13 mouse cellular contexts compared by ENCODE assay signal in the genomic region with DNA sequence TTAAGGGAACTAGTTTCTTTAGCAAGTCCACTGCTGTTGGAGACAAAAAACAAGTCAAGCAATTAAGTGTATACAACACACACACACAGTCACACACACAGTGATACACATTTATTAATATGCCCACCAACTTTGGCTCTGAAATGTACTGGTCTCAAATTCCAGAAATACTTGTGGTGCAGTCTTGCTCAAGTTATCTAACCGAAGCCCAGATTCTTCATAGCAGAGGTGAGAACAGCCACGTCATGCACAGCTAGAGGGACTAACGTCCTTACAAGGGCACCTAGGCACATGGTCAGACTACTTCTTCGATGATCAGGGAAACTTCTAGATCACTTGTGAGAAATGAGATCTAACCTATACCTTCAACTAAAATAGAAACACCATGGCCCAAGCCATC.
"Had no signal": no experiment of that assay in that cellular context is flagged by ENCODE, and none has a peak within 500 bp of the region (broad histone marks: within the 10 kb centered on the region; RNA-seq: fewer than 3 reads in every experiment).

No protein-coding gene starts in this region.

- H3K4me3 ChIP-seq: limb, embryonic 12.5 days; liver, embryonic 13.5 days; lung, embryonic 15.5 days; midbrain, embryonic 15.5 days; neural tube, embryonic 12.5 days; stomach, embryonic 15.5 days had no signal

- H3K9me3 ChIP-seq: limb, embryonic 12.5 days; liver, embryonic 13.5 days; lung, embryonic 15.5 days; midbrain, embryonic 15.5 days; neural tube, embryonic 12.5 days; stomach, embryonic 15.5 days had no signal

- H3K27me3 ChIP-seq: limb, embryonic 12.5 days; liver, embryonic 13.5 days; lung, embryonic 15.5 days; midbrain, embryonic 15.5 days; neural tube, embryonic 12.5 days; stomach, embryonic 15.5 days had no signal

- H3K4me2 ChIP-seq: limb, embryonic 12.5 days; liver, embryonic 13.5 days; lung, embryonic 15.5 days; midbrain, embryonic 15.5 days; neural tube, embryonic 12.5 days; stomach, embryonic 15.5 days had no signal

- ATAC-seq: liver, postnatal 0 days; midbrain, embryonic 15.5 days had no signal

- H3K4me1 ChIP-seq: midbrain, embryonic 15.5 days; neural tube, embryonic 12.5 days; stomach, embryonic 15.5 days had no signal

- H3K9ac ChIP-seq: limb, embryonic 12.5 days; liver, embryonic 13.5 days; liver, postnatal 0 days; lung, embryonic 15.5 days; midbrain, embryonic 15.5 days; neural tube, embryonic 12.5 days; stomach, embryonic 15.5 days had no signal

- DNase-seq: kidney, postnatal 36 days; layer of hippocampus, adult 9-11 months; layer of hippocampus, postnatal 36 days; liver; liver, embryonic 13.5 days; liver, postnatal 0 days; lung, postnatal 36 days; thymus, postnatal 36 days had no signal

- H3K27ac ChIP-seq: limb, embryonic 12.5 days; liver, embryonic 13.5 days; lung, embryonic 15.5 days; midbrain, embryonic 15.5 days; neural tube, embryonic 12.5 days; stomach, embryonic 15.5 days had no signal
